Mouse (Mus musculus) adrenal gland, postnatal 25 days (tissue): ENCODE measurements around the gene Gm42669. TPM values are rescaled to one million over a fixed set of nuclear protein-coding genes. Genes with fewer than 3 reads are reported as not detected.

Source experiments
- DNase-seq: peaks from one replicate; pipeline ENCODE4 v3.0.0; 2021; ENCODE audit warnings: mixed read lengths
- total RNA-seq: library from RNA; stranded (reverse); gene quantifications from 2 replicates; pipeline ENCODE4 v1.2.3, GENCODE M21; 2021

The Gm42669 gene
- total RNA-seq, 1 experiment from 2014 or later = not detected

GRCm38 (mm10) chr5:107521386-107521785, 14.0 kb downstream of the Gm42669 start:
- DNase-seq = no peak

GRCm38 (mm10) chr5:107521897-107522296, 14.5 kb downstream of the Gm42669 start:
- no peak for DNase-seq

GRCm38 (mm10) chr5:107524281-107524680, 16.9 kb downstream of the Gm42669 start:
- DNase-seq = no peak

- DNase-seq = no peak
These were observed 21.4 kb downstream of the Gm42669 start for GRCm38 (mm10) chr5:107528856-107529255.

GRCm38 (mm10) chr5:107533590-107533989, 26.2 kb downstream of the Gm42669 start:
- no peak for DNase-seq

- DNase-seq = no peak
These were observed 27.2 kb downstream of the Gm42669 start, which contains the start of gene 1700028K03Rik for GRCm38 (mm10) chr5:107534581-107534980. Gene 1700028K03Rik (plus strand): TSS chr5:107534709.

GRCm38 (mm10) chr5:107541696-107542095, 34.3 kb downstream of the Gm42669 start:
- no peak for DNase-seq

- DNase-seq = no peak
These were observed 38.5 kb downstream of the Gm42669 start for GRCm38 (mm10) chr5:107545927-107546326.

GRCm38 (mm10) chr5:107547955-107548354, 40.5 kb downstream of the Gm42669 start:
- no peak for DNase-seq

GRCm38 (mm10) chr5:107548444-107548843, 41.0 kb downstream of the Gm42669 start:
- no peak for DNase-seq

GRCm38 (mm10) chr5:107554336-107554735, 46.9 kb downstream of the Gm42669 start:
- no peak for DNase-seq

GRCm38 (mm10) chr5:107556969-107557368, 49.5 kb downstream of the Gm42669 start:
- DNase-seq = no peak

- no peak for DNase-seq
These were observed 61.7 kb downstream of the Gm42669 start for GRCm38 (mm10) chr5:107569148-107569547.

GRCm38 (mm10) chr5:107597301-107598077, 90.1 kb downstream of the Gm42669 start, which contains the start of the genes Rpap2 and Glmn:
Gene Rpap2 (plus strand): TSS chr5:107597373.
Gene Glmn (minus strand): TSS chr5:107597888.
- DNase-seq = peak; percentile 88

- no peak for DNase-seq
These were observed 91.0 kb downstream of the Gm42669 start for GRCm38 (mm10) chr5:107598380-107598779.

GRCm38 (mm10) chr5:107611224-107611623, 103.8 kb downstream of the Gm42669 start:
- DNase-seq = peak; percentile 38

GRCm38 (mm10) chr5:107617986-107618385, 110.6 kb downstream of the Gm42669 start:
- DNase-seq = no peak

- no peak for DNase-seq
These were observed 113.9 kb downstream of the Gm42669 start for GRCm38 (mm10) chr5:107621327-107621726.

Other genes starting within 250 kb of the Gm42669 start
- gene Tgfbr3, start 218.0 kb upstream of the Gm42669 start, total RNA-seq = 192 and 326 TPM in 2 replicates
- 3.3 and 3.5 TPM in 2 replicates for gene Brdt, start 176.5 kb upstream of the Gm42669 start, total RNA-seq
- 1.3 and 2.8 TPM in 2 replicates for gene Ephx4, start 104.9 kb upstream of the Gm42669 start, total RNA-seq
- gene Lpcat2b, start 76.1 kb upstream of the Gm42669 start, total RNA-seq = not detected in 2 replicates
- 6.6 and 11.1 TPM in 2 replicates for gene Btbd8, start 69.6 kb upstream of the Gm42669 start, total RNA-seq
- gene 1700028K03Rik, start 27.1 kb downstream of the Gm42669 start, total RNA-seq = 0.06 TPM in 1 of 2 replicates, not detected in the other
- gene Rpap2, start 89.8 kb downstream of the Gm42669 start, total RNA-seq = 15.6 and 26.2 TPM in 2 replicates
- gene Glmn, start 90.3 kb downstream of the Gm42669 start, total RNA-seq = 9.8 and 12.3 TPM in 2 replicates
- not detected in 2 replicates for gene Gfi1, start 218.4 kb downstream of the Gm42669 start, total RNA-seq